Mouse (Mus musculus): ENCODE measurements around the gene Rragb.
A peak's percentile ranks its signal among the peaks of the same experiment; 100 is the strongest.

Rragb gene

GRCm38 (mm10) chrX:153139734-153140515, at the start of gene Rragb:
Rragb (plus strand) TSS chrX:153139981.
- peak; percentile 74 for DNase-seq

- no peak for DNase-seq
Observed at GRCm38 (mm10) chrX:153118486-153118885, 21.3 kb upstream of the Rragb start, which contains the start of gene Foxr2. Foxr2 (plus strand) TSS chrX:153118786.

- no peak for DNase-seq
Observed at GRCm38 (mm10) chrX:153119013-153119412, 20.8 kb upstream of the Rragb start.

GRCm38 (mm10) chrX:153142656-153143055, 2.9 kb downstream of the Rragb start:
- no peak for DNase-seq

GRCm38 (mm10) chrX:153151766-153152165, 12.0 kb downstream of the Rragb start:
- no peak for DNase-seq

- peak; percentile 33 for DNase-seq
Observed at GRCm38 (mm10) chrX:153155322-153155721, 15.5 kb downstream of the Rragb start.

- DNase-seq: peak; percentile 12
Observed at GRCm38 (mm10) chrX:153174786-153175185, 35.0 kb downstream of the Rragb start.

GRCm38 (mm10) chrX:153182221-153182620, 42.4 kb downstream of the Rragb start:
- DNase-seq: no peak

GRCm38 (mm10) chrX:153199185-153199584, 59.4 kb downstream of the Rragb start:
- peak; percentile 4 for DNase-seq

- no peak for DNase-seq
Observed at GRCm38 (mm10) chrX:153211101-153211500, 71.3 kb downstream of the Rragb start.

Measured in kidney, postnatal 10 days (tissue).